Mouse (Mus musculus) lung, adult 2 months (tissue): ENCODE results near the gene Snai1.

Source experiments
- CTCF ChIP-seq: fragments of 200-500 bp; IDR thresholded peaks from 2 replicates; pipeline ENCODE4 v1.5.1; 2011; ENCODE audit warnings: mild to moderate bottlenecking, low read length, control low read depth; ENCODE audit not compliant: insufficient read depth
- POLR2A ChIP-seq: fragments of 200-500 bp; IDR thresholded peaks from 2 replicates; pipeline ENCODE4 v1.6.1; 2011; ENCODE audit warnings: low read depth, mild to moderate bottlenecking, control low read depth, low read length, borderline replicate concordance; ENCODE audit errors: extremely low read depth

- no peak for TF ChIP-seq CTCF
- no peak for TF ChIP-seq POLR2A
These were observed 47.0 kb upstream of the Snai1 start for GRCm38 (mm10) chr2:167490813-167491525.
